Mouse (Mus musculus) spleen, adult 2 months (tissue): ENCODE results near the gene Nim1k. TPM values are rescaled to one million over a fixed set of nuclear protein-coding genes. Genes with fewer than 3 reads are reported as not detected.
"Not testable (repeated sequence)": the region's sequence is repeated elsewhere in the genome, so short reads cannot be mapped to it uniquely, and the experiment has no call there.

Source experiments
- DNase-seq, 2 experiments: peaks; one replicate each; pipeline versions ENCODE4 v3.0.0 to v3.0.0-alpha.2; 2012 to 2021; ENCODE audit warnings: low spot score in 2 of 2, low read depth in 1 of 2
- H3K27ac ChIP-seq: fragments of 200-500 bp; 2 replicates; pipeline ENCODE4 v1.5.1; 2012; ENCODE audit warnings: low read length, inconsistent platforms; ENCODE audit not compliant: insufficient read depth
- H3K27me3 ChIP-seq: fragments of 200-500 bp; 2 replicates; pipeline ENCODE4 v1.6.1; 2012; ENCODE audit warnings: mild to moderate bottlenecking, moderate library complexity, low read length, inconsistent platforms; ENCODE audit not compliant: control insufficient read depth, insufficient read depth
- H3K36me3 ChIP-seq: fragments of 200-500 bp; 2 replicates; pipeline ENCODE4 v1.6.1; 2012; ENCODE audit warnings: mild to moderate bottlenecking, low read length, inconsistent platforms; ENCODE audit not compliant: control insufficient read depth, insufficient read depth
- H3K4me1 ChIP-seq: fragments of 200-500 bp; 2 replicates; pipeline ENCODE4 v1.6.1; 2011; ENCODE audit warnings: inconsistent platforms; ENCODE audit not compliant: control insufficient read depth, insufficient read depth, insufficient read length
- H3K4me3 ChIP-seq: fragments of 200-500 bp; 2 replicates; pipeline ENCODE4 v1.5.1; 2011; ENCODE audit warnings: mild to moderate bottlenecking, inconsistent platforms; ENCODE audit not compliant: insufficient read depth, insufficient read length; ENCODE audit errors: extremely low read depth
- CTCF ChIP-seq: fragments of 200-500 bp; IDR thresholded peaks from 2 replicates; pipeline ENCODE4 v1.5.1; 2011; ENCODE audit warnings: mild to moderate bottlenecking, inconsistent platforms; ENCODE audit not compliant: insufficient read depth, insufficient read length, insufficient replicate concordance; ENCODE audit errors: extremely low read depth
- POLR2A ChIP-seq: fragments of 200-500 bp; IDR thresholded peaks from 2 replicates; pipeline ENCODE4 v1.6.1; 2011; ENCODE audit warnings: low read depth, low read length, inconsistent platforms
- WGBS: fragments of 180-500 bp; shearing (Covaris S2); methylation state at CpG from one replicate; pipeline ENCODE4 v1.1.7; 2018; 5-methylcytosine and 5-hydroxymethylcytosine counted together
- polyA plus RNA-seq: library from polyadenylated mRNA; depleted of rRNA; stranded (reverse); fragments of >200 nt; gene quantifications from 2 replicates; pipeline ENCODE4 v1.2.3, GENCODE M21; 2012

Nim1k gene
- polyA plus RNA-seq, 1 experiment, result 0.06 TPM

- H3K27me3 ChIP-seq, result no peaks in the 10 kb centered on the region
- no peak for TF ChIP-seq POLR2A
- TF ChIP-seq CTCF, result no peak
- no peaks in the 10 kb centered on the region for H3K4me1 ChIP-seq
- WGBS, result 96% methylated on average over 7 of the region's 7 CpGs
- DNase-seq, result no peak
- H3K4me3 ChIP-seq, result no peak overlapping the region
- no peak overlapping the region for H3K27ac ChIP-seq
- H3K36me3 ChIP-seq, result peaks cover 26% of the 10 kb centered on the region
Measured at GRCm38 (mm10) chr13:119704280-119704679, 51.4 kb downstream of the Nim1k start.

GRCm38 (mm10) chr13:119698436-119698835, 57.2 kb downstream of the Nim1k start:
- Histone ChIP-seq H3K27me3 (no peaks in the 10 kb centered on the region), H3K27ac (no peak overlapping the region), H3K36me3 (peaks cover 12% of the 10 kb centered on the region), H3K4me3 (no peak overlapping the region), H3K4me1 (0 out of 2 replicates have a peak, but pooled peaks cover 2% of the 10 kb centered on the region)
- WGBS, result 89% methylated on average over 4 of the region's 4 CpGs
- no peak for DNase-seq
- no peak for TF ChIP-seq POLR2A
- no peak for TF ChIP-seq CTCF

DNA sequence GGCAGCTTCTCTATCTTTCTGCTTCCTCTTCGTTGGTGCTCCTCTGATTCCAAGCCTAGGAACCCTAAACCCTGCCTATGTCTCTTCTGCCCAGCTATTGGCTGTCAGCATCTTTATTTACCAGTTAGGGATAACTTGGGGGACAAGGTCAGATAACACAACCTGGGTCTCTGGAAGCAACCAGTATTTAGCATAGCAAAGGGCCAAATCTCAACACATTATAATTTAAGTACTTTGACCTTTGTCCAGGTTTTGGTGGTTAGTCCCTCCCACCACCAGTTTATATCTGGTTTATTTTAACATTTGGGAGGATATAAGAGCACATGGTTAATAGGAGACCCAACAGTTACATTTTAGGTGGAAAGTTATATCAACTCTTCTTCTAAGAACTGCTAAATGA, 59.2 kb downstream of the Nim1k start:
- H3K4me1 ChIP-seq, result peaks cover 4% of the 10 kb centered on the region; the same call in 1 of the 2 replicates
- no peaks in the 10 kb centered on the region for H3K27me3 ChIP-seq
- TF ChIP-seq CTCF (no peak), POLR2A (no peak)
- H3K36me3 ChIP-seq, result peaks cover 9% of the 10 kb centered on the region
- no peak overlapping the region for H3K4me3 ChIP-seq
- DNase-seq, result no peak
- H3K27ac ChIP-seq, result no peak overlapping the region
- 85% methylated on average over 1 of the region's 1 CpGs for WGBS

- TF ChIP-seq POLR2A (no peak), CTCF (no peak)
- Histone ChIP-seq H3K36me3 (peaks cover 5% of the 10 kb centered on the region), H3K27ac (no peak overlapping the region), H3K27me3 (no peaks in the 10 kb centered on the region), H3K4me3 (no peak overlapping the region), H3K4me1 (peaks cover 8% of the 10 kb centered on the region)
- 86% methylated on average over 4 of the region's 4 CpGs for whole genome bisulfite sequencing
- no peak for DNase-seq
Measured at GRCm38 (mm10) chr13:119695676-119696075, 60.0 kb downstream of the Nim1k start.

DNA sequence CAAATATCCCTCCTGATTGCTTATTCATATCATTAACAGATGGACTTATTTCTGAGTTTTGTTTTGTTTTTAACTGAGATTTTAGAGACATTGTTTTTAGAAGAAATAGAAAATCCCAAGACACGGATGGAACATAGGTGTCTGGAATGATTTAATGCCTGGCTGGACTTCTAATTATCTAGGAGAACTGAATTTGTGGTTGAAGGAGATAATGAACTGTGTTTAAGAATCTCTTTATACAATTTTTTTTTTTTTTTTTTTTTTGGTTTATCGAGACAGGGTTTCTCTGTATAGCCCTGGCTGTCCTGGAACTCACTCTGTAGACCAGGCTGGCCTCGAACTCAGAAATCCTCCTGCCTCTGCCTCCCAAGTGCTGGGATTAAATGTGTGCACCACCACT, 63.7 kb downstream of the Nim1k start:
- WGBS, result 83% methylated on average over 3 of the region's 3 CpGs
- not testable (repeated sequence) for H3K4me3 ChIP-seq, H3K4me1 ChIP-seq, H3K36me3 ChIP-seq, H3K27ac ChIP-seq, H3K27me3 ChIP-seq, DNase-seq

- Histone ChIP-seq H3K27ac (peak overlapping the region; percentile 83), H3K4me1 (peaks cover 8% of the 10 kb centered on the region), H3K27me3 (no peaks in the 10 kb centered on the region), H3K36me3 (no peaks in the 10 kb centered on the region), H3K4me3 (peak overlapping the region; percentile 84)
- WGBS, result 9% methylated on average over 7 of the region's 7 CpGs
- no peak for TF ChIP-seq POLR2A
- TF ChIP-seq CTCF, result no peak
- DNase-seq, result no peak
Measured at GRCm38 (mm10) chr13:119690876-119691620, 64.6 kb downstream of the Nim1k start.

GRCm38 (mm10) chr13:119690039-119690728, 65.5 kb downstream of the Nim1k start, which contains the start of gene Hmgcs1:
Gene Hmgcs1, plus strand, starts transcription at chr13:119690379.
- H3K27me3 ChIP-seq, result no peaks in the 10 kb centered on the region
- H3K36me3 ChIP-seq, result no peaks in the 10 kb centered on the region
- TF ChIP-seq CTCF (no peak), POLR2A (peak; percentile 40; the same call in 1 of the 2 replicates)
- peak; percentile 97 for DNase-seq
- peaks cover 8% of the 10 kb centered on the region for H3K4me1 ChIP-seq
- peak within 1 kb of the TSS; percentile 84 for H3K4me3 ChIP-seq
- 1% methylated on average over 59 of the region's 59 CpGs for WGBS
- H3K27ac ChIP-seq, result peak within 1 kb of the TSS; percentile 83
